Mouse (Mus musculus) embryo, embryonic 11.5 days (tissue): ENCODE data around the gene Cep152.

Experiments used
- DNase-seq: peaks from one replicate; pipeline ENCODE4 v3.0.0-alpha.2; 2012; ENCODE audit warnings: low read depth, low spot score

Gene Cep152

DNA sequence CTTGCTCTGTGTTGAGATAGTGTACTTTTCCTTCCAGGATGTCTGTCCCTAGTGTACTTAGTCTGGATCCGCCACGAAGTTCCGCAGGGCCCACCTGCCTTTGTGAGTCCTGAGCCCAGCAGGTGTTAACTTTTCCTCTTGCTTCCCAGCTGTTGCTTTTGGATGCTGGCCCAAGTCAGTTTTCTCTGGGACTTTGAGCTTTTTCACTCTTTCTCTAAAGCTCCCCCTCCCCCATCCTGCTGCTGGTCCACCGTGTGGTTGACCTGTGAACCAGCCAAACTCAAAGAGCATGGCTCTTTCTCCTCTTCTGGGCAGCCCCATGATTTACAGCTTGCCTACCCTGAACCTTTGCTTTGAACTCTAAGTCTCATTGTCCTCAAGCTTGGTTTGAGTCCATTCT, 1.6 kb upstream of the Cep152 start:
- no peak for DNase-seq

DNA sequence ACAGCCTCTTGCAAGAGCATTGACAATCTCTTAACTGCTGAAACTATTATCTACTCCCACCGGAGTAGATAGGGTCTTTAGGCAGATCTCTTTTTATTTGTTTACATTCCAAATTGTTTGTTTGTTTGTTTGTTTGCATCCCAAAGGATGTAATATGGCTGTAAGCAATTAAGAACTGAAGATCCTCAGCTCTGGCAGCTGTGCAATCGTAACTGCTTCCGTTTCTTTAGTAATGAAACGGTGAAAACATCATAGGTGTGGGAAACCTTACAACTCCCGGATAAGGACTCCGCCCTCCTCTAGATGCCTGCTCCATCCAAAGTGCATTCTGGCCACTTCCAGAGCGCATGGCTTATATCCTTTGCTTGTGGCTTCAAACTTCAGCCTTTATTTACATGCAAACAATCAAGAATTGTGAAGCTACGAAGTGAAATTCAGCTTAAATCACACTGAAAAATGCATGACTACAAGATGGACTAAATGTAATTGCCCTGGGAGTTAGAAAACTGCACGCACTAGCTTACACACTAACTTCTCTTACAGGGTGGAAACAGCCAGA, 707 bp downstream of the Cep152 start:
- DNase-seq = no peak

DNA sequence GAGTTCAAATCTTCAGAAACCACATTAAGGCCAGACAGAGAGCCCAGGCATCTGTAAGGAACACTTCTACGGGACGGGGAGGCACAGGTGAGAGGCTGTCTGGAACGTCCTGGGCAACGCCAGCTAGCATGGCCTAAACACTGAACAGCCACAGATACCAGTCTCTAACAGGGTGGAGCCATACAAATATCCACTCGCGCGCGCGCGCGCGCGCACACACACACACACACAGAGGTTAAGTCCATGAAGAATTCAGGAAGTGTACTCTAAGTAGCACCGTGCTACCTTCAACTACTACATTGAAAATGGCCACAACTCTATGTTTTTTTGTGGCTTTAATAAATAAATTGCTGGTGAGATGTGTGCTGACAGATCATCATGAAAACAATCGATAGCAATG, 1.7 kb downstream of the Cep152 start:
- DNase-seq = no peak

DNA sequence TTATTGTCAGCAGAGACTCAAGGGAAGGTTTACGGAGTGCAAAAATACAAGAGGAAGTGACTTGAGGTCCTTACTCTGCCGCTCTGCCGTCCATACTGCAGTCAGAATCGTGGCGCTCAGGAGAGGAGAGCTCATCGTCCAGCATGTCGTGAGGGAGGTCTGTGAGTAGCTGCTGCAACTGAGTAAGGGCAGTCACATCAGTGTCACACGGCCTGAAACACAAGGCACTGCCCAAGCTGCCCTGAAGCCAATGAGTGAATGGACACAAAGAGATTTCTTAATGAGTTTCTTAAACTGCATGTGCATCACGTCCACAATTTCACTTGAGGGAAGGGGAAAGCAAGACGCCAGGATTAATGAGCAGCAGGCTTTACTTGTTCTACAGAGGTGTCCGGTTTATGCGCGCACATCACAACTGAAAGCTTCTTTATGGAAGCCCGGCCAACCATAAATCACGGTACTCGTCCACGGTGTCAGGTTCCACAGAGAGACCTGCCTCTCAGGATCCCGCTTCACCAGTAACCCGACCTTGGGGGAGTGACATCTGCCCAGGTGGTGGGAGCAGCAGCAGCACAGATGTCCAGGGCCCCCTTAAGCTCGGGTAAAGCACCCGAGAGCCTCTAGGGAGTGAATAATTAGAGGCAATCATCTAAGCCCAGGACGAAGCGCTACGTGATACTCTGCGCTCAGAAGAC, 4.6 kb downstream of the Cep152 start:
- peak; percentile 42 for DNase-seq

DNA sequence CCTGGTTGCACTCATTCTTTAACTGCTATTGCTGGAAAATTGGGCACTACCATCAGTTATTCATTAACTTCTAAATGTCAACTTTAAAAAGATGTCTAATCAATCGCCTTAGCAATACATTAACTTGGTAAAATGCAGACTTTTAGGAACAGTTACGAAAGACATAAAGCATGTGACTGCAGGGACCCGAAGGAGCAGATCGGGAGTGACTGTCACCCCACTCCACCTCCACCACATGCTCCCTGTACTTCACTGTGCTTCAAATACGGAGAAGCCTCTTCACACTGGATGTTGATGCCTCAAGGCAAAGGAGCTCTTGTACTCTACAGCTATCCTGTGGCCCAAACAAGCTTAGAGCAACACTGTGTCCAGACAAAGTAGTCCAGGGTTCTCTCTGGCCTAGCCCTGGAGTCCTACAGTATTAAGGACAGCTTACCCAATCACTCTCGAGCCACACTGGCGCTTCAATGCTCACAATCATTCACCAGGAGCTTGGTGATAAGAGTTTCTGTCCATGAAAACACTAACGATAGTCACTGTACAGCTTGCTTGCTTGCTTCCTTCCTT, 9.0 kb downstream of the Cep152 start:
- DNase-seq = no peak

GRCm38 (mm10) chr2:125615440-125615839, 9.5 kb downstream of the Cep152 start:
- no peak for DNase-seq

DNA sequence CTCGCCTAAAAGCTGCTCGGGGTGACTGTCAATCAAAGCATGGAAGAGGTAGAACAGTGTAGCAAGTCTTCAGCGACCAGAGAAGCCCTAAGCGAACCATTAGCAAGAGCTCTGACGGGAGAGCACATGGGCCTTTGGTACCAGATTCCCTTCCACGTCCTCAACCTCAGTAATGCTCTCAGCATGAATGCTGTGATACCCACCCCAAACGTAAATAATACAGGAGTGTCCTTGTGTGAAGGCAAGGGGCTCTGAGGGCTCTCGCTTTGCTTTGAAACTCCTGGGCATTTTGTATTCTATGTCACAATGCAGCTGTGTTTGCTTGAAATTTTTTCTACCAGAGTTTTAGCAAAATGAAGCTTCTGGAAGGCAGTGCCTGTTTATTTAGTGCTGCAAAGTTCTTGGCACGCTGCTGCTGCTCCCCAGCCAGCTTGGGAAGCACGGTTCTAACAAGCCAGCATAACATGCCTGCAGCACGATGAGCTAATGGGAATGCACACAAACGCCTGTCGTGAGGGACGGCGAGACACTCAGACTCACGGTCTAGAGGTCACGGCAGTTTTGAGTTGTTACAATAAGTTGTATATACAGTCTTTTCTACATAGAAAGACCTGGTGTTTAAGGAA, 18.6 kb downstream of the Cep152 start:
- no peak for DNase-seq

- DNase-seq = peak; percentile 26
Measured at GRCm38 (mm10) chr2:125604646-125605045, 20.3 kb downstream of the Cep152 start.

DNA sequence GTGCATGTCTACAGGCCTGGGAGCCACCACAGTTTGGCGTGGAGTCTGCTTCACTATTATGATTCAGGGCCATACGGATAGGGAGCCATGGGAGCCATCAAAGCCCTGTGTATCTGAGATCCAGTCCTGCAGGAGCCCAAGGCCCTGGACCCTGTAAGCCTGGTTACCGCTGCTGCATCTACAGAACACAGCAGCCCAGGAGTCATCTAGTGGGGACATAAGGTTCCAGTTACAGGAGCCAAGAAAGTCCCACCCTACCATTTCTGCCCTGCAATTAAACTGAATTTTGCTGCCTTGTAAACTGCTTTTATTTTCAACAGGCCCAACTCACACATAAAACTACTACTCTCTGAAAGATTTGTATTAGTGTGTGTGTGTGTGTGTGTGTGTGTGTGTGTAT, 21.9 kb downstream of the Cep152 start:
- no peak for DNase-seq

- no peak for DNase-seq
Measured at GRCm38 (mm10) chr2:125598958-125599357, 26.0 kb downstream of the Cep152 start.

DNA sequence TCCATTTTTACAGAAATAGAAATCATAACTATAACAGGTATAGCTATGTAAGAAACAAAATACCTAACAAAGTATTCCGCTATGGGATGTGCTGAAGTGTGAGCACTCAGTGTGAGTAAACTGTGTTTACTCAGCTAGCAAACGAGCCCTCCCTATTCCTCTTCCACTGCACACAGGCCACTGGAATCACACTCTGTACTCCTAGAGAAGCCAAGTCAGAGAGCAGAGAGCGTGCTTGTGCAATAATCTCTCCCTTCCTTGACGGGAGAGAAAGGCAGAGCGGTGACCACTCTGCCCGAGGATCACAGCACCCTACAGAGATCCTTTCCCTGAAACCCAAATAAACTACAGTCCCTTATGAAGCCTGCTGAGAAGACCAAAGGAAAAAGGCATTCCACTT, 26.7 kb downstream of the Cep152 start:
- no peak for DNase-seq

DNA sequence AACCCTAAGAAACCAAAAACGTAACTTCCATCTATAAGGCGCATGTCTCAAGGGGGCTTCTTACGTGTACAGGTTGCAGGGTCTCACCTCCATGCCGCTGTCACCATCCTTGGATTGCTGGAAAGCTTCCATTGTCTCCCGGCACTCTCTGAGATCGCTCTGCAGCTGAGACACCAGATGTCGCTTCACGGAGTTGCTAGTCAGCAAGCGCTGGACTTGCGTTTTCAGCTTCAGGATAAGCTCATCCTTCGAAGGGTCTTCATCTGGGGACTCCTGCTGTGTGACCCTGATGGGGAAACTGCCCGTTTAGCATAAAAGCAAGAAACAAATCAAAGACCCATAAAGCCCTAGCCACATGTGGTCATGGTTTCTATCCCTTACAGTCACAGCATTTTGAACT, 30.1 kb downstream of the Cep152 start:
- DNase-seq = no peak

GRCm38 (mm10) chr2:125594072-125594471, 30.8 kb downstream of the Cep152 start:
- DNase-seq = no peak

DNA sequence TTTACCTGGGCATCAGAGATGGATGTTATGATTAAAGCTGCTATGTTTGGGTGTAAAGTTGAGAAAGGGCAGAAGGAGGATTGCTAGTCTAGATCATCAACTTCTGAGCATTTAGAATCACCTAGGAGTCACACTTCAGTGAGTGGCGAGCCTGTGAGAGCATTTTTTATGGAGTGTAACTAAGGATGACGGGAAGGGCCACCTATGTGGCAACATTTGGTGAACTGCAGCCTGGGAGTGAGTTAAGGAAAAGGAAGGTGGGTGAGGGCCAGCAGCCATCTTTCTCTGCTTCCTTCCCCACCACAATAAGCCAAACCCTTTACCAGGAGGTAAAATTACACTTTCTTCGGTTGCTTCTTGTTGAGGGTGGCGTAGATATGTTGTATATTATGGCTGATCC, 33.0 kb downstream of the Cep152 start:
- DNase-seq = no peak

DNA sequence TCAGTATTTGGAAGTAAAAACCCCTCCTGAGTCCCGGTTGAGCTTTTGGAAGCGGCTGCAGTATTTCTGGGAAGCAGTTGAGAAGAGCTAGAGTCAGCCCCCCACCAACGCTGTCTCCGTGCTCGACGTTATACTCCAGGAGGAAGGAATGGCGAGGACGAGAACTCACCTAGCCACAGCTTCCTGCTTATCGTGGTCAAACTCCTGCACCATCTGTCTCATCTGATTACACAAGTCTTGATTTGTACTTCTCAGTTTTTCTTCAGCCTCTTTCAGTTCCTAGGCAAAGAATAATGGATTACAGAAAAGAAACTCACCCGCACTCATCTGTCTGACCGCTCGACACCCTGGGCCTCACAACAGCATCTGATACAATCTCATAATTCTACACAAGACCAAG, 35.6 kb downstream of the Cep152 start:
- no peak for DNase-seq

DNA sequence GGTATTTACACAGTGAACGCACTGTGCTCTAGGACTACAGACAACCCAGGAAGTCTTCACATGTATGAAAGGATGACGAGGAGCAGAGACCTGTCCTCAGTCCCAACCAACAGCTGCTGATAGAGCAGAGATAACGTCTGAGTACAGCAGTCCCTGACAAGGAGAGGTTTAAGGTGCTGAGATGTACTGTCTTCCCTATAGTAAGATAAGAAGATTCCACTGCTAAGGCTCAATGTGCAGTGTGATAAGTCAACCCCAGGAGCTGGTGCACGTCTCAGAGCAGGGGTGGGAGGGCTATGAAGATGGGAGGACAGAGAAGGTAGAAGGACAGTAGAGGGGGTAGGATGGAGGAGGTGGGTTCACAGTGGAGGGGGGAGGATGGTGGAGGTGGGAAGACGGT, 43.8 kb downstream of the Cep152 start:
- DNase-seq = no peak

DNA sequence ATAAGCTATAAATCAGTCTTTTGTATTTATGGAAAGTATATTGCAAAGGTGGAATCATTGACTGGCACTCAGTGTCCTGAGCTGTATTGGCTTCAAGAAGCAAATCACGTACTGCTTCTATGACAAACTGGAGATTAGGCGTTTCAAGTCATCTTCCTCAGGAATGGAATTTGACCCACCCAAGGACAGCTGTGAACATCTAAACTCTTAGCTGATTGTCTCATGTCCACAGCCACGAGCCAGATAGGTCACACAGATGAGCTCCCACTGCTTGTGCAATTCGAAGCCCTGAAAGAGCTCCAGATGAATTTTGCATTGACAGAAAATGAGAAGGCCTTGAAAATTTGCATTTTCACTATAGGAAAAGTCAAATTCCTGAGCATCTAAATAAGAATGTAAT, 47.2 kb downstream of the Cep152 start:
- no peak for DNase-seq

DNA sequence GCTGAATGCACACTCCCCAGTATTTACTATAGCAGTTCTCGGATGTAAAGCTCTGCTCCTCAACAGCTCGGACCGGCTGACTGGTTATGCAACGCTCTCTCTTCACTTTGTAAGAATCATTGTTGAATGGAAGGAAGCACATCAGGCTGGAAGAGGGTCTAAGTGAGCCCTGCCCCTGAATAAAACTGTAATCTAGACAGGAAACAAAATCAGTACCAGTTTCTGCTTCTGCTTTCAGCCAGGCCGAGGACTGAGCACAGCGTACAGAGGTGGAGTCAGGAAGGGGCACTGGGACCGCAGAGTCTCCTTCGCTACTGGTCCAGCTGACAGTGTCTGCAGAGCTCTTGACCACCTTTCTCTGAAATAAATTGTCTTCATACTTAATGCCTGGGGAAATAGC, 48.4 kb downstream of the Cep152 start:
- DNase-seq = no peak

DNA sequence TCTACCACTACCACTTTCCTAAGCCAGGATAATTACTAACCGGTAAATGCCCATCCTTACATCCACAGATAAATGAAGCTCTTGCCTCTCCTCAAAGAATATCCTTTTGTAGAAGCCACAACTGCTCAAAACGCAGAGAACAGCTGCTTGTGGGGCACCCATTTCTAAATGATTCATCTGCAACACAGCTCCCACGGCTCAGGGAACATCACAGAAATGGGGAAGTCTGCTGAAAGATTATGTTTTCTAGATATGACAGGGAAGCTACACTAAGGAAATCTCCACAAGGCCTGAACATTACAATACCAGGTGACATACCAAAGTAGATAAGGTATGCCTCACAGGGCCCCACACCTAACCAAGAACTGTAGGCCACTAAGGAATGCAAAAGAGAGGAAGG, 49.1 kb downstream of the Cep152 start:
- DNase-seq = no peak

DNA sequence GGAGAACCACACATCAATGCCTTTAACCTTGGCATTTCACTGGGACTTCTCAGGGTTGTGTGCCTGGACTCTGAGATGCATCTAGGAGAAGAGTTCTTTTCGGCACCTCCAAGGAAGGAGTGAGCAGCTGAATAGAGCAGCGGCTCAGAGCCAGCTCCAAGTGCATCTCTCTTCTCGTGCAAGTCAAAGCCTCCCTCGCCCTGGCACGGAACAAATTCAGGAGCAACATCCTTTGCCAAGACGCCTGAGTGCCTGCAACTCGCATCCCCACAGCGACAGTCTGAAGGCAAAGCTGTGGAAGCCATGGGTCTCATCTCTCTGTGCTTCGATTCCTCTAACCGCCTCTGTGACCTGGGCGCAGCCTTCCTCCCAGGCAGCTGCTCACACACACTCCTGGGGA, 61.0 kb downstream of the Cep152 start:
- no peak for DNase-seq

DNA sequence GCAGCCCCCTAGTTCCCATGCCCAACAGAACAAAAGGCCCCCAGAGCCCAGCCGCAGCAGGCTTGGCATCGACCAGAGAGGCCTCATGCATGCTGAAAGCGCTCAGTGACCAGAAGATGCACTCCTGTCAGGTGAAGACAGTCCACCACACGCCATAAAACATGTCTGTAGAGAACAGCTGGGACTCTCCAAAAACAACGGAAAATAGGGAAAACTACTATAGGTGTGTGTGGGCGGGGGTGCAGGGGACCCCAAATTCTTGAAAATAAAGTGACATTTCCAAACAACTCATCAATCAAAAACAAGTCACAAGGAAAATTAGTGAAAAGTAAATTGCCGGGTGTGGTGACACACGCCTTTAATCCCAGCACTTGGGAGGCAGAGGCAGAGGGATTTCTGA, 62.5 kb downstream of the Cep152 start:
- no peak for DNase-seq

- no peak for DNase-seq
Measured at GRCm38 (mm10) chr2:125560037-125560436, 64.9 kb downstream of the Cep152 start.
